Mouse (Mus musculus): ENCODE results near the gene Rnf115. TPM values are rescaled to one million over a fixed set of nuclear protein-coding genes. Genes with fewer than 3 reads are reported as not detected.

Gene Rnf115
- total RNA-seq, 1 experiment: 22.1 TPM

- TF ChIP-seq HCFC1 (IDR thresholded peaks at IDR 0.05; ENCODE audit: borderline replicate concordance, insufficient read depth, low read length) (no peak; the same call in 1 of the 2 replicates), CHD2 (IDR thresholded peaks at IDR 0.05; ENCODE audit: low read depth, low read length) (no peak), MAFK (IDR thresholded peaks at IDR 0.05; ENCODE audit: insufficient read depth, low read depth, low read length) (no peak), ZC3H11A (IDR thresholded peaks at IDR 0.05; ENCODE audit: borderline replicate concordance, low read depth, low read length) (no peak), ZNF384 (IDR thresholded peaks at IDR 0.05; ENCODE audit: low read depth, low read length) (no peak)
- peak overlapping the region; percentile 80 for H3K27ac ChIP-seq (ENCODE audit: insufficient read depth, low read depth, low read length, poor library complexity, severe bottlenecking)
- H3K4me3 ChIP-seq (ENCODE audit: insufficient read depth in 1 of 2, low read depth in 1 of 2, low read length in 2 of 2, poor library complexity in 1 of 2, severe bottlenecking in 1 of 2): peak overlapping the region; percentile 88 to 92
- peaks cover 7% of the 10 kb centered on the region; the same call in 1 of the 2 replicates for H3K36me3 ChIP-seq (ENCODE audit: control insufficient read depth, insufficient read depth, low read length, poor library complexity, severe bottlenecking)
- in situ Hi-C loops (cut with MboI; ENCODE audit: low sequenced_read_pairs in 2 of 2, unreplicated experiment in 2 of 2): no loop called here
- no peaks in the 10 kb centered on the region for H3K9me3 ChIP-seq (ENCODE audit: control insufficient read depth, insufficient read depth, low read depth, low read length)
- DNase-seq (ENCODE audit: low read depth, low spot score): peak; percentile 82
- peak overlapping the region; percentile 90 for H3K9ac ChIP-seq (ENCODE audit: insufficient read depth, low read depth, low read length, poor library complexity, severe bottlenecking)
- peaks cover 13 to 25% of the 10 kb centered on the region in 2 experiments for H3K4me1 ChIP-seq (ENCODE audit: control insufficient read depth in 2 of 2, insufficient read depth in 2 of 2, low read length in 2 of 2, poor library complexity in 1 of 2)
These were observed 30.4 kb upstream of the Rnf115 start for GRCm38 (mm10) chr3:96696766-96697732.

GRCm38 (mm10) chr3:96698993-96699690, 28.3 kb upstream of the Rnf115 start:
- in situ Hi-C loops (cut with MboI; ENCODE audit: low sequenced_read_pairs in 2 of 2, unreplicated experiment in 2 of 2): no loop called here
- peaks cover 8 to 37% of the 10 kb centered on the region in 2 experiments; a peak in 3 of 4 replicates for H3K4me1 ChIP-seq (ENCODE audit: control insufficient read depth in 2 of 2, insufficient read depth in 2 of 2, low read length in 2 of 2, poor library complexity in 1 of 2)
- H3K36me3 ChIP-seq (ENCODE audit: control insufficient read depth, insufficient read depth, low read length, poor library complexity, severe bottlenecking): peaks cover 22% of the 10 kb centered on the region
- no peak for DNase-seq (ENCODE audit: low read depth, low spot score)
- no peak overlapping the region for H3K27ac ChIP-seq (ENCODE audit: insufficient read depth, low read depth, low read length, poor library complexity, severe bottlenecking)
- H3K4me3 ChIP-seq (ENCODE audit: insufficient read depth in 1 of 2, low read depth in 1 of 2, low read length in 2 of 2, poor library complexity in 1 of 2, severe bottlenecking in 1 of 2): no peak overlapping the region
- TF ChIP-seq HCFC1 (IDR thresholded peaks at IDR 0.05; ENCODE audit: borderline replicate concordance, insufficient read depth, low read length) (no peak), ZC3H11A (IDR thresholded peaks at IDR 0.05; ENCODE audit: borderline replicate concordance, low read depth, low read length) (no peak), MAFK (IDR thresholded peaks at IDR 0.05; ENCODE audit: insufficient read depth, low read depth, low read length) (no peak), ZNF384 (IDR thresholded peaks at IDR 0.05; ENCODE audit: low read depth, low read length) (no peak), CHD2 (IDR thresholded peaks at IDR 0.05; ENCODE audit: low read depth, low read length) (no peak)
- no peaks in the 10 kb centered on the region for H3K9me3 ChIP-seq (ENCODE audit: control insufficient read depth, insufficient read depth, low read depth, low read length)
- H3K9ac ChIP-seq (ENCODE audit: insufficient read depth, low read depth, low read length, poor library complexity, severe bottlenecking): no peak overlapping the region

GRCm38 (mm10) chr3:96700376-96700775, 27.1 kb upstream of the Rnf115 start:
- peak; percentile 56 for DNase-seq (ENCODE audit: low read depth, low spot score)
- no peak for TF ChIP-seq HCFC1 (IDR thresholded peaks at IDR 0.05; ENCODE audit: borderline replicate concordance, insufficient read depth, low read length)
- TF ChIP-seq MAFK (IDR thresholded peaks at IDR 0.05; ENCODE audit: insufficient read depth, low read depth, low read length): no peak
- no peak for TF ChIP-seq ZC3H11A (IDR thresholded peaks at IDR 0.05; ENCODE audit: borderline replicate concordance, low read depth, low read length)
- no peak for TF ChIP-seq ZNF384 (IDR thresholded peaks at IDR 0.05; ENCODE audit: low read depth, low read length)
- TF ChIP-seq CHD2 (IDR thresholded peaks at IDR 0.05; ENCODE audit: low read depth, low read length): no peak
- Histone ChIP-seq H3K4me1 (ENCODE audit: control insufficient read depth in 2 of 2, insufficient read depth in 2 of 2, low read length in 2 of 2, poor library complexity in 1 of 2) (peaks cover 8 to 42% of the 10 kb centered on the region in 2 experiments; a peak in 3 of 4 replicates), H3K9me3 (ENCODE audit: control insufficient read depth, insufficient read depth, low read depth, low read length) (no peaks in the 10 kb centered on the region), H3K27ac (ENCODE audit: insufficient read depth, low read depth, low read length, poor library complexity, severe bottlenecking) (no peak overlapping the region), H3K9ac (ENCODE audit: insufficient read depth, low read depth, low read length, poor library complexity, severe bottlenecking) (no peak overlapping the region), H3K4me3 (ENCODE audit: insufficient read depth in 1 of 2, low read depth in 1 of 2, low read length in 2 of 2, poor library complexity in 1 of 2, severe bottlenecking in 1 of 2) (no peak overlapping the region), H3K36me3 (ENCODE audit: control insufficient read depth, insufficient read depth, low read length, poor library complexity, severe bottlenecking) (peaks cover 33% of the 10 kb centered on the region)
- in situ Hi-C loops (cut with MboI; ENCODE audit: low sequenced_read_pairs in 2 of 2, unreplicated experiment in 2 of 2): no loop called here

- Histone ChIP-seq H3K27ac (ENCODE audit: insufficient read depth, low read depth, low read length, poor library complexity, severe bottlenecking) (0 out of 2 replicates have a peak overlapping the region, but pooled peaks have one; percentile 36), H3K4me3 (ENCODE audit: insufficient read depth in 1 of 2, low read depth in 1 of 2, low read length in 2 of 2, poor library complexity in 1 of 2, severe bottlenecking in 1 of 2) (peak overlapping the region; percentile 22 to 29; a peak in 2 of 4 replicates), H3K36me3 (ENCODE audit: control insufficient read depth, insufficient read depth, low read length, poor library complexity, severe bottlenecking) (peaks cover 33% of the 10 kb centered on the region), H3K4me1 (ENCODE audit: control insufficient read depth in 2 of 2, insufficient read depth in 2 of 2, low read length in 2 of 2, poor library complexity in 1 of 2) (peaks cover 8 to 42% of the 10 kb centered on the region in 2 experiments; a peak in 3 of 4 replicates), H3K9ac (ENCODE audit: insufficient read depth, low read depth, low read length, poor library complexity, severe bottlenecking) (no peak overlapping the region), H3K9me3 (ENCODE audit: control insufficient read depth, insufficient read depth, low read depth, low read length) (no peaks in the 10 kb centered on the region)
- TF ChIP-seq HCFC1 (IDR thresholded peaks at IDR 0.05; ENCODE audit: borderline replicate concordance, insufficient read depth, low read length) (no peak), MAFK (IDR thresholded peaks at IDR 0.05; ENCODE audit: insufficient read depth, low read depth, low read length) (no peak), ZNF384 (IDR thresholded peaks at IDR 0.05; ENCODE audit: low read depth, low read length) (no peak), CHD2 (IDR thresholded peaks at IDR 0.05; ENCODE audit: low read depth, low read length) (no peak), ZC3H11A (IDR thresholded peaks at IDR 0.05; ENCODE audit: borderline replicate concordance, low read depth, low read length) (no peak)
- DNase-seq (ENCODE audit: low read depth, low spot score): no peak
- in situ Hi-C loops (cut with MboI; ENCODE audit: low sequenced_read_pairs in 2 of 2, unreplicated experiment in 2 of 2): no loop called here
These were observed 26.5 kb upstream of the Rnf115 start for GRCm38 (mm10) chr3:96701003-96701402.

Data from ES-E14 (cell line).